Mouse (Mus musculus) liver, adult 2 months (tissue): ENCODE measurements around the gene Eif2d.

ENCODE experiments used
- CTCF ChIP-seq: fragments of 200-500 bp; IDR thresholded peaks from 2 replicates; pipeline ENCODE4 v1.5.1; 2011; ENCODE audit warnings: low read depth, low read length, control low read depth
- POLR2A ChIP-seq: fragments of 200-500 bp; IDR thresholded peaks from 2 replicates; pipeline ENCODE4 v1.6.1; 2011; ENCODE audit warnings: low read length, control low read depth; ENCODE audit not compliant: insufficient read depth; ENCODE audit errors: extremely low read depth

DNA sequence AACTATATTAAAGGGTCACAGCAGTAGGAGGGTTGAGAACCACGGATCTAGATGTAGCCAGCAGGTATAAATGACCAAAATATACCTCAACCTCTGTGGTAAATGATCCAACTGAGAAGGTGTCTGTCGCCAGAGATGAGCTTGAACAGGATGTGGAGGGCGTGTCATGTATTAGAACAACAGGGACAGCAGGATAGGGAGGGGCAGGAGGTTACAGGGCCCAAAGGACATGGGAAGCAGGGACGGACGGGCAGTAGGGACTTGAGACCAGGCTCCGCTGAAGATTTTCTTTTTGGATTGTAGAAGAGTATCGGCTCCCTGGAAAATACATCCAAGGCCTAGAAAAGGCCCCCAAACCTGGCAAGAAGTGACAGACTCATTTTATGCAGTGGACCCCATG, 20.0 kb downstream of the Eif2d start:
- no peak for TF ChIP-seq POLR2A
- no peak for TF ChIP-seq CTCF
